Mouse (Mus musculus): ENCODE data around the gene Trim40. TPM values are rescaled to one million over a fixed set of nuclear protein-coding genes. Genes with fewer than 3 reads are reported as not detected.

The Trim40 gene
- 0.11 TPM in 1 of 2 replicates, not detected in the other for polyA plus RNA-seq (2015; fragmentation: Nextera tagmentation; extraction: Ambion mirVana)

DNA sequence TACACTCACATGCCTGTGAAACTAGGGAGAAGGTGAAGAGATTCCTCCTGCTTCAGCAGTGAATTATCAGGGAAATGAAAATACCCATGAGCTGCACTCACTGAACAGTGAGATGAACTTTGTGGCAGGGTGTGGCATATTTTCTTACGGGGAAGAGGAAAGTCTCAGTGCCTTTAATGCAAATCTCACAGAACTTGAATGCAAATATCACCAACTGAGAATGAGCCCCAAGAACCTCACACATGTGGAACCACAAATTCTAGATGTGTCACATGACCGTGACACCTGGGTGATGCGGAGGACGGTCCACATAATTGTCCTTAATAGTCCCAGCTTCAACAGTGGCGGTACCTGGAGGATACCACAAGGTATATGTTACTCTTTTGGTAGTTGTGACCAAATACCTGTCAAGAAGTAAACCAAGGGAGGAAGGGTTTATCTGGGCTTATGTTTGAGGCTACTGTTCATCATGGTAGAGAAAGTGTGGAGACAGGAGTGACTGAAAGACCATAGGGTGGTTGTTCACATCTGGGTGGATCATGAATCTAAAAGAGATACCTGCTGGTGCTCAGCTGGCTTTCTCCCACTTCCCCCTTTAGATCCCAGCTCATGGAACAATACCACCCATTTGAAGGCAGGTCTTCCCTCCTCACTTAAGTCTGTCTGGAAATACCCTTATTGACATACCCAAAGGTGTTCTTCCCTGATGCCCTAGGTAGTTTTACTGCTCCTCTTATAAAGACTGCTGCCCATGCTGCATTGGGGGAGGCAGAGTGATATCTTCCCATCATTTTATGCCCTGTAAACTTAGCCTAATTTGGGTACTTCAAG, at the start of gene Trim40:
Trim40 (minus strand) TSS at position 51 of the 831 bp plus-strand sequence.
- no peak within 1 kb of the TSS for H3K4me2 ChIP-seq (ENCODE audit: low read depth, low read length)
- H3K9ac ChIP-seq (ENCODE audit: low read length) = no peak within 1 kb of the TSS
- WGBS = 79% methylated on average over 5 of the region's 5 CpGs
- no peak for ATAC-seq (replicated peaks; ENCODE audit: extremely low read depth, insufficient read depth, low FRiP score)
- no peaks in the 10 kb centered on the region for H3K9me3 ChIP-seq (replicated peaks; ENCODE audit: control insufficient read depth, low read length)
- no peaks in the 10 kb centered on the region for H3K4me1 ChIP-seq (ENCODE audit: control insufficient read depth, insufficient read depth, low read length)
- H3K27ac ChIP-seq (ENCODE audit: low read length) = no peak within 1 kb of the TSS
- H3K4me3 ChIP-seq (ENCODE audit: low read length) = no peak within 1 kb of the TSS
- no peaks in the 10 kb centered on the region for H3K36me3 ChIP-seq (ENCODE audit: control insufficient read depth, insufficient read depth)
- peaks cover 3% of the 10 kb centered on the region; the same call in 1 of the 2 replicates for H3K27me3 ChIP-seq (ENCODE audit: control insufficient read depth, insufficient read depth, low read length)

DNA sequence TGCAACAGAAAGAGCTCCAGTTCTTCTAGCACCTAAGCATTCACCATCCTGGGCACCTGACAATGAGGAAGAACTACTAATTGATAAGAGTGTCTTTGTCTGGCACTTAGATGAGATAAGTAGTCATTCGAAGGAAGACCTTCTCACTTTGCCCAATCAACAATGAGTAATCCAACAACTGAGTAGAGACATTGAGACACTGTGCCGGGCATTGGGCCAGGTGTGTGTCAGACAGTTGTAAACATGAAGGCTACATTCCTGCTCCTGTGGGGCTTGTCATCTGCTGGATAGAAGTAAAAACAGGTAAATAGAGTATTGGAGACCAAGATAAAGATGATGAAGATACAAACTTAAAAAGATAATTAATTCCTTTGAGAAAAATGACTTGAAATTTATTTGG, 48.1 kb upstream of the Trim40 start:
- Histone ChIP-seq H3K9ac (ENCODE audit: low read length) (no peak overlapping the region), H3K4me3 (ENCODE audit: low read length) (no peak overlapping the region), H3K4me2 (ENCODE audit: low read depth, low read length) (no peak overlapping the region), H3K4me1 (ENCODE audit: control insufficient read depth, insufficient read depth, low read length) (peaks cover 9% of the 10 kb centered on the region), H3K36me3 (ENCODE audit: control insufficient read depth, insufficient read depth) (no peaks in the 10 kb centered on the region), H3K27me3 (ENCODE audit: control insufficient read depth, insufficient read depth, low read length) (peaks cover 30% of the 10 kb centered on the region), H3K27ac (ENCODE audit: low read length) (no peak overlapping the region), H3K9me3 (replicated peaks; ENCODE audit: control insufficient read depth, low read length) (no peaks in the 10 kb centered on the region)
- 71% methylated on average over 2 of the region's 2 CpGs for WGBS
- no peak for ATAC-seq (replicated peaks; ENCODE audit: extremely low read depth, insufficient read depth, low FRiP score)

- H3K4me3 ChIP-seq (ENCODE audit: low read length) = no peak overlapping the region
- ATAC-seq (replicated peaks; ENCODE audit: extremely low read depth, insufficient read depth, low FRiP score) = peak; percentile 45
- WGBS = 32% methylated on average over 2 of the region's 2 CpGs
Observed at GRCm38 (mm10) chr17:36931806-36932205, 41.9 kb upstream of the Trim40 start.

GRCm38 (mm10) chr17:36931130-36931529, 41.2 kb upstream of the Trim40 start:
- Histone ChIP-seq H3K27ac (ENCODE audit: low read length) (no peak overlapping the region), H3K4me1 (ENCODE audit: control insufficient read depth, insufficient read depth, low read length) (peaks cover 6% of the 10 kb centered on the region; the same call in 1 of the 2 replicates), H3K36me3 (ENCODE audit: control insufficient read depth, insufficient read depth) (no peaks in the 10 kb centered on the region), H3K4me2 (ENCODE audit: low read depth, low read length) (no peak overlapping the region), H3K9ac (ENCODE audit: low read length) (no peak overlapping the region), H3K27me3 (ENCODE audit: control insufficient read depth, insufficient read depth, low read length) (no peaks in the 10 kb centered on the region), H3K9me3 (replicated peaks; ENCODE audit: control insufficient read depth, low read length) (no peaks in the 10 kb centered on the region), H3K4me3 (ENCODE audit: low read length) (no peak overlapping the region)
- WGBS = 72% methylated on average over 4 of the region's 4 CpGs
- ATAC-seq (replicated peaks; ENCODE audit: extremely low read depth, insufficient read depth, low FRiP score) = no peak

More at GRCm38 (mm10) chr17:36931806-36932205, 41.9 kb upstream of the Trim40 start:
- no peak overlapping the region for H3K4me2 ChIP-seq (ENCODE audit: low read depth, low read length)
- no peak overlapping the region for H3K27ac ChIP-seq (ENCODE audit: low read length)
- H3K4me1 ChIP-seq (ENCODE audit: control insufficient read depth, insufficient read depth, low read length) = peaks cover 6% of the 10 kb centered on the region; the same call in 1 of the 2 replicates
- no peak overlapping the region for H3K9ac ChIP-seq (ENCODE audit: low read length)
- H3K9me3 ChIP-seq (replicated peaks; ENCODE audit: control insufficient read depth, low read length) = no peaks in the 10 kb centered on the region
- H3K27me3 ChIP-seq (ENCODE audit: control insufficient read depth, insufficient read depth, low read length) = 0 out of 2 replicates have a peak, but pooled peaks cover 2% of the 10 kb centered on the region
- no peaks in the 10 kb centered on the region for H3K36me3 ChIP-seq (ENCODE audit: control insufficient read depth, insufficient read depth)

DNA sequence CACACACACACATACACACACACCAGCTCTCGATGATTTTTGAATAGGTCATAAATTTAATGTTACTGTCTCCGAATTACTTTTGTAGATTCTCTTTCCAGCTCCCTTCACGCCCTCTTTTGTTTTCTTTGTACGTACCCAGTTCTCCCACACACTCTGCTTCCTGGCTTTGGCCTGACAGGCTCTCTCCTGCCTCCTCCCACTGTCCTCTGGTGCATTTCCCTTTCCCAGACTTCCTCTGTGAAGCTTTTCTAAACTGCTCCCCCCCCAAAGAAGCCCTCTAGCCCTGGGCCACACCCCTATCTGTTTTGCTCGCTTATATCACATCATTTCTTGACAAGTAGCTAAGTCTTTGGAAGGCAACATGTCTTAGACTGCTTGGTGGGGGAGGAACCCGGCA, 40.3 kb upstream of the Trim40 start:
- Histone ChIP-seq H3K36me3 (ENCODE audit: control insufficient read depth, insufficient read depth) (no peaks in the 10 kb centered on the region), H3K4me3 (ENCODE audit: low read length) (no peak overlapping the region), H3K27me3 (ENCODE audit: control insufficient read depth, insufficient read depth, low read length) (no peaks in the 10 kb centered on the region), H3K9ac (ENCODE audit: low read length) (no peak overlapping the region), H3K27ac (ENCODE audit: low read length) (no peak overlapping the region), H3K9me3 (replicated peaks; ENCODE audit: control insufficient read depth, low read length) (no peaks in the 10 kb centered on the region), H3K4me2 (ENCODE audit: low read depth, low read length) (no peak overlapping the region), H3K4me1 (ENCODE audit: control insufficient read depth, insufficient read depth, low read length) (peaks cover 6% of the 10 kb centered on the region; the same call in 1 of the 2 replicates)
- 64% methylated on average over 6 of the region's 6 CpGs for WGBS
- ATAC-seq (replicated peaks; ENCODE audit: extremely low read depth, insufficient read depth, low FRiP score) = no peak

DNA sequence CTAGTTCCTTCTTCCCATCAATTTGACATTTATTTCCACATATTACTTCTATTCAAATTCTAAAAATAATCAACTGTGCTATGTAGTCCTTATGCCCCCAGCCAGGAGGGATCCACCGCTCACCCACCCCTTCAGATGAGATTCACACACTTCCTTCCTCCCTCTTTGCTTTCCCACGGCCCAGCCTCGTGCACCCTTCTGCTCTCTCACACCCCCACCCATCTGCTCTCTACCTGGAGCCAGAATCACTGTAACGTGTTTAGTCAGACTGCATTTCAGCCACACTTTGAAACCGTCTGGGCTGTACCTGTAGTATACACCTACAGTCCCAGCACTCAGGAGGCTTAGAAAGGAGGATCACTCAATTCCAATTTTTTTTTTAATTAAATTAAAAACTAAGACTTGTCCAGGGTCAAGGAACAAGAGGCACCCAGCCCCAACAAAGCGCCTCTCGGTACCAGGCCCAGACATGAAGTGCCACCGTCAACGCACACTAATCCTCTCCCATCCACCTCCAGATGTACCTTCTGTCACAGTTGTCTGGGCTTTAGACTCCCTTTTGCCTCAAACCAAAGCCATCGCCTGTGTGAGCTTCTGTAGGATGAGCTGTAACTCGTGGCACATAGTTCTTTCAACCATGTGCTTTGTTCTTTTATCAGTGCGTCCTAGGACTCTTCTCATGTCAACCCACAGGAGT, 39.5 kb upstream of the Trim40 start:
- 70% methylated on average over 12 of the region's 12 CpGs for WGBS
- H3K27ac ChIP-seq (ENCODE audit: low read length) = no peak overlapping the region
- no peak overlapping the region for H3K9ac ChIP-seq (ENCODE audit: low read length)
- H3K4me1 ChIP-seq (ENCODE audit: control insufficient read depth, insufficient read depth, low read length) = peaks cover 6% of the 10 kb centered on the region; the same call in 1 of the 2 replicates
- H3K4me2 ChIP-seq (ENCODE audit: low read depth, low read length) = no peak overlapping the region
- H3K4me3 ChIP-seq (ENCODE audit: low read length) = no peak overlapping the region
- no peaks in the 10 kb centered on the region for H3K36me3 ChIP-seq (ENCODE audit: control insufficient read depth, insufficient read depth)
- H3K27me3 ChIP-seq (ENCODE audit: control insufficient read depth, insufficient read depth, low read length) = no peaks in the 10 kb centered on the region
- no peaks in the 10 kb centered on the region for H3K9me3 ChIP-seq (replicated peaks; ENCODE audit: control insufficient read depth, low read length)
- ATAC-seq (replicated peaks; ENCODE audit: extremely low read depth, insufficient read depth, low FRiP score) = no peak

GRCm38 (mm10) chr17:36927496-36928120, 37.7 kb upstream of the Trim40 start:
- Histone ChIP-seq H3K9me3 (replicated peaks; ENCODE audit: control insufficient read depth, low read length) (no peaks in the 10 kb centered on the region), H3K4me2 (ENCODE audit: low read depth, low read length) (no peak overlapping the region), H3K27ac (ENCODE audit: low read length) (no peak overlapping the region), H3K36me3 (ENCODE audit: control insufficient read depth, insufficient read depth) (no peaks in the 10 kb centered on the region), H3K9ac (ENCODE audit: low read length) (no peak overlapping the region), H3K27me3 (ENCODE audit: control insufficient read depth, insufficient read depth, low read length) (no peaks in the 10 kb centered on the region), H3K4me3 (ENCODE audit: low read length) (no peak overlapping the region), H3K4me1 (ENCODE audit: control insufficient read depth, insufficient read depth, low read length) (peaks cover 6% of the 10 kb centered on the region; the same call in 1 of the 2 replicates)
- no peak for ATAC-seq (replicated peaks; ENCODE audit: extremely low read depth, insufficient read depth, low FRiP score)
- WGBS = 30% methylated on average over 10 of the region's 10 CpGs

- Histone ChIP-seq H3K36me3 (ENCODE audit: control insufficient read depth, insufficient read depth) (no peaks in the 10 kb centered on the region), H3K4me1 (ENCODE audit: control insufficient read depth, insufficient read depth, low read length) (no peaks in the 10 kb centered on the region), H3K9me3 (replicated peaks; ENCODE audit: control insufficient read depth, low read length) (no peaks in the 10 kb centered on the region), H3K27me3 (ENCODE audit: control insufficient read depth, insufficient read depth, low read length) (peaks cover 3% of the 10 kb centered on the region; the same call in 1 of the 2 replicates), H3K4me3 (ENCODE audit: low read length) (no peak overlapping the region), H3K9ac (ENCODE audit: low read length) (no peak overlapping the region), H3K4me2 (ENCODE audit: low read depth, low read length) (no peak overlapping the region), H3K27ac (ENCODE audit: low read length) (no peak overlapping the region)
- no peak for ATAC-seq (replicated peaks; ENCODE audit: extremely low read depth, insufficient read depth, low FRiP score)
- WGBS = 57% methylated on average over 4 of the region's 4 CpGs
Observed at GRCm38 (mm10) chr17:36923491-36923890, 33.6 kb upstream of the Trim40 start.

All from heart, embryonic 16.5 days (tissue).